Mouse (Mus musculus): Measurements from ENCODE around the gene Slc35b4.
A peak's percentile ranks its signal among the peaks of the same experiment; 100 is the strongest.

The Slc35b4 gene

GRCm38 (mm10) chr6:34176864-34177247 is at the start of gene Slc35b4:
Gene Slc35b4, minus strand, starts transcription at chr6:34177111.
- peak; percentile 92 for DNase-seq (ENCODE audit: low read depth, low spot score)

- DNase-seq (ENCODE audit: low read depth, low spot score): no peak
Observed at GRCm38 (mm10) chr6:34225004-34225599, 48.2 kb upstream of the Slc35b4 start.

GRCm38 (mm10) chr6:34216450-34217319 is 39.8 kb upstream of the Slc35b4 start:
- no peak for DNase-seq (ENCODE audit: low read depth, low spot score)

- no peak for DNase-seq (ENCODE audit: low read depth, low spot score)
Observed at GRCm38 (mm10) chr6:34205754-34206153, 28.8 kb upstream of the Slc35b4 start.

- DNase-seq (ENCODE audit: low read depth, low spot score): peak; percentile 4
Observed at GRCm38 (mm10) chr6:34204971-34205572, 28.2 kb upstream of the Slc35b4 start.

GRCm38 (mm10) chr6:34203503-34203902 is 26.6 kb upstream of the Slc35b4 start:
- no peak for DNase-seq (ENCODE audit: low read depth, low spot score)

GRCm38 (mm10) chr6:34194981-34195380 is 18.1 kb upstream of the Slc35b4 start:
- DNase-seq (ENCODE audit: low read depth, low spot score): no peak

GRCm38 (mm10) chr6:34193708-34194475 is 17.0 kb upstream of the Slc35b4 start:
- no peak for DNase-seq (ENCODE audit: low read depth, low spot score)

- no peak for DNase-seq (ENCODE audit: low read depth, low spot score)
Observed at GRCm38 (mm10) chr6:34191401-34191800, 14.5 kb upstream of the Slc35b4 start.

- no peak for DNase-seq (ENCODE audit: low read depth, low spot score)
Observed at GRCm38 (mm10) chr6:34189494-34189893, 12.6 kb upstream of the Slc35b4 start.

- peak; percentile 21 for DNase-seq (ENCODE audit: low read depth, low spot score)
Observed at GRCm38 (mm10) chr6:34187986-34188599, 11.2 kb upstream of the Slc35b4 start.

GRCm38 (mm10) chr6:34187273-34187863 is 10.5 kb upstream of the Slc35b4 start:
- no peak for DNase-seq (ENCODE audit: low read depth, low spot score)

GRCm38 (mm10) chr6:34183326-34183725 is 6.4 kb upstream of the Slc35b4 start:
- no peak for DNase-seq (ENCODE audit: low read depth, low spot score)

GRCm38 (mm10) chr6:34181961-34182360 is 5.0 kb upstream of the Slc35b4 start:
- DNase-seq (ENCODE audit: low read depth, low spot score): no peak

GRCm38 (mm10) chr6:34179911-34180310 is 3.0 kb upstream of the Slc35b4 start:
- DNase-seq (ENCODE audit: low read depth, low spot score): no peak

GRCm38 (mm10) chr6:34179007-34179406 is 2.1 kb upstream of the Slc35b4 start:
- no peak for DNase-seq (ENCODE audit: low read depth, low spot score)

- DNase-seq (ENCODE audit: low read depth, low spot score): no peak
Observed at GRCm38 (mm10) chr6:34176111-34176863, 624 bp downstream of the Slc35b4 start.

- no peak for DNase-seq (ENCODE audit: low read depth, low spot score)
Observed at GRCm38 (mm10) chr6:34174715-34175114, 2.2 kb downstream of the Slc35b4 start.

GRCm38 (mm10) chr6:34173251-34173650 is 3.7 kb downstream of the Slc35b4 start:
- DNase-seq (ENCODE audit: low read depth, low spot score): no peak

- DNase-seq (ENCODE audit: low read depth, low spot score): no peak
Observed at GRCm38 (mm10) chr6:34171748-34172457, 5.0 kb downstream of the Slc35b4 start.
